Mouse (Mus musculus): ENCODE results near the gene Btk. TPM values are rescaled to one million over a fixed set of nuclear protein-coding genes. Genes with fewer than 3 reads are reported as not detected.

The Btk gene
- polyA plus RNA-seq, 1 experiment, result 5.7 TPM

DNA sequence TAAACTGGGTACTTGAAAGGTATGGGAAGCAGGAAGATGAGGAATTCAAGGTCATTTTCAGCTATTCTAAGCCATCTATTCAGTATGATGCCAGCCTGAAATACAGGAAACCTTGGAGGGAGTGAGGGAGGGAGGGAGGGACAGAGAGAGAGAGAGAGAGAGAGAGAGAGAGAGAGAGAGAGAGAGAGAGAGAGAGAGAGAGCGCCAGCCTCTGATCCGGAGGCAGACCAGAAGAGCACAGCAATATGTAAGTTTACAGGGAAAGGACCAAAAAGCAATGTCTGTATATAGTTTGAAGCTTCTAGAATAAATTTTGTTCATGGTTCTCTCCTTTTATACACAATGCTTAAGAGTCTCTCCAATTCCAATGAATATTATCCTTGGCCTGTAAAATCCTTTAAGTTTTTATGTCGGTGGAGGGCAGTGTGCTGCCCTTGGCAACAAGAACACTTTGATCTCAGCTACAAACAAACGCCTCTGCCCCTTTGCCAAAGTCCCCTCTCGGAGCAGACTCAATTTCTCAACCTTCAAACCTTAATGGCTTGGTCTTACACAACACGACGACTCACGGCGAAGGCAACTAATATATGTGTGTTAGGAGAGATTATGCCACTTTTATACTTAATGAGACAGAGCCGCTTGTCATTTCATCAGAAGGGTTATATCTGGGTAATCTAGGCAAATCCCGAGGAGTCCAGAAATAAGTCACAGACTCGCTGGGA lies 42.8 kb downstream of the Btk start:
- TF ChIP-seq GATA1 (IDR thresholded peaks at IDR 0.05; ENCODE audit: low read length), result no peak

DNA sequence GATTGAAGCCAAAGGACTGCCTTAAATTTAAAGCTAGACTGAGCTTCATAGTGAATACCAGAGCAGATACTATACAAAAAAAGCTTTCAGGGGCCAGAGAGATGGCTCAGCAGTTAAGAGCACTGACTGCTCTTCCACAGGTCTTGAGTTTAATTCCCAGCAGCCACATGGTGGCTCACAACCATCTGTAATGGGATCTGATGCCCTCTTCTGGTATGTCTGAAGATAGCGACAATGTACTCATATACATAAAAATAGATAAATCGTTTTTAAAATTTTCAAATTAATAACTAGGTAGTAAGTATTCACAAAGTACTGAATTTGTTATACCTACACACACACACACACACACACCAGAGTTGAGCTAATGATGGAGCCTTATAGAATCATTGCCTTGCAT lies 50.0 kb downstream of the Btk start:
- no peak for TF ChIP-seq GATA1 (IDR thresholded peaks at IDR 0.05; ENCODE audit: low read length)

DNA sequence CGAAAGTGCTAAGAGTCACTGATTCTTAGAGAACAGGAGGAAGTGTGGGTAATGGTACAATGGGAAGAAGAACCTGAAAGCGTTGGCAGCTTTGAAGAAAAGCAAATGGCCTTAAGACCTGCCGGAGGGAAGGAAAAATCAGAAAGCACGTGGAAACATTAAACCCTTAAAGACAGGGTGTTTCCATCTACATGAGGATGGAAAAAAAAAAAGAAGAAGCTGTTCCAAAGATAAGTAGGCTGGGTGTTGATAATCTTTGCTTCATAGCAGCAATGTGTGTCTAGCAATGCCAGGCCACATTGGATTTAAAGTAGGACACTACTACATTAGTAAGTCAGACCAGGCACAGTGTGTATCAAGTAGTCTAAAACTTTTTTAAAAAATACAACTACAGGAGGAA lies 58.1 kb downstream of the Btk start:
- TF ChIP-seq GATA1 (IDR thresholded peaks at IDR 0.05; ENCODE audit: low read length), result no peak

DNA sequence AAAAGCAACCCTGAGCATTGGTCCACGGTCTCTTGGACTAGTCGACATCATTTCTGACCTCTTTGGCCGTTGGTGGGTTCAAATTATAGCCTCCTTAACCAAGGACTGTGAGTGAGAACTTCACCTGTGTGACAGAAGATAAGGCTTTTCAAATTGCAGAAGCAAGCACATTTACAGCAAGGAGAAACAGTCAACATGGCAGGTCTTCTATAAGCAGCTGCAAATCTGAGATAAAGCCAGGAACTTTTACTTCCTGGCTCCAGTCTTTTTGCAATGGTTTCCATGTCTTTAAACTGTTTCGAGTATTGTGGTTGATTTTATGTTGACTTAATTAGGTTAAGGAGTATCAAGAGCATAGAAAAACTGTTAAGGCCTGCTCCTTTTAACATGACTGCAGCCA lies 59.6 kb downstream of the Btk start:
- no peak for TF ChIP-seq GATA1 (IDR thresholded peaks at IDR 0.05; ENCODE audit: low read length)

DNA sequence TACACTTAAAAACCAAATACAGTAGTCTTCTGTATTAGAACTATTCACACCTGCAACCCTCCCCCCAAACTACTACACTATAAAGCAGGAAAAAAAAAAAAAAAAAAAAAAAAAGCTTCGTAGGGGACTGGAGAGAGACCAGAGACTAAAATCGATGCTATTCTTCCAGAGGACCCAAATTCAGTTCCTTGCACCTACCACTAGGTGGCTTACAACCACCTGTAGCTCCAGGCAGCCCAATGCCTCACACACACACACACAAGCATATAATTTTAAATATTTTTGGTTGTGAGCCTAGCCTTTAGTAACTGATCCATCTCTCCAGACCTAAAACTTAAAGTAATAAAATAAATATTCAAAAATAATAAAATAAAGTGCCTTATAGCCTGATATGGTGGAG lies 73.9 kb downstream of the Btk start:
- no peak for TF ChIP-seq GATA1 (IDR thresholded peaks at IDR 0.05; ENCODE audit: low read length)

DNA sequence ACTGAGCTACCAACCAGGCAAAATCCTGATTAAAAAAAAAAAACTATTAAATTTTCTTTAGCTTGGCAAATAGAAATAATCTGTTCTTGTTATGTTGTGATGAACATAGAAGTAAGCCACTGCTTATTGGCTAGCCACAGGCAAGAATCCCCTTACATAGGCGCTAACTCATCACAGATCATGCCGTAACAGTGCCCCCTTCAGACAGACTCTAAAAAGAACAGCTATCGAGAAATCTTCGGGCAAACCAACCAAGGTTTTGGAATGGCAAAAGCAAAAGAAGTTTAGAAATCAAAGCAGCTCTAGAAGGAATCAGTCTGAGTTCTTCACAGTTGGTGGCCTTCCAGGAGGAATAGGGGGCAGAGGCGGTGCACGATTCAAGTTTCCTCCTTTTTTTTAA lies 75.4 kb downstream of the Btk start:
- TF ChIP-seq GATA1 (IDR thresholded peaks at IDR 0.05; ENCODE audit: low read length), result no peak

DNA sequence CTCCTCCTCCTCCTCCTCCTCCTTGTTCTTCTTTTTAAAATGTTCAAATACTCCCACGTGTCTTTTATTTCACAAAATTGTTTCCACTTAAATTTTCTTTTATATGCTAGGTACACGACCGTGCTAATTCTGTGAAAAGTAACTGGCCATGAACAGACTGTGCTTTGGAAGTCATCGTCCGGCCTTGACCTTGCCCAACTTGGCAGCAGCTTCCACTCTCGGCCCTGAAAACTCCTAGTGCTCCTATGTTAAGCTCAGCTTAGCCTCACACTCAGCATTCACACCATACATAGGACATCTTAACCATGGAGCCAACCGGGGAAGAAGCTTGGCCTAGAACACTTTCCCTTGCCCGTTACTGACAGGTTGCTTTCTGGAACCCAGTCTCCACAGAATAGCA lies 82.7 kb downstream of the Btk start:
- no peak for TF ChIP-seq GATA1 (IDR thresholded peaks at IDR 0.05; ENCODE audit: low read length)

Other genes with a start within 250 kb of the Btk start
- 0.28 and 0.35 TPM in 2 replicates for gene Drp2, start 179.0 kb downstream of the Btk start, polyA plus RNA-seq (2012)
- gene Taf7l, start 107.1 kb downstream of the Btk start, polyA plus RNA-seq (2012), result 0.03 TPM in 1 of 2 replicates, not detected in the other
- gene Timm8a1, start 41.7 kb downstream of the Btk start, polyA plus RNA-seq (2012), result 3.5 and 4.1 TPM in 2 replicates
- gene Rpl36a, start 2.1 kb upstream of the Btk start, polyA plus RNA-seq (2012), result 46.4 and 69.5 TPM in 2 replicates
- gene Gla, start 17.6 kb upstream of the Btk start, polyA plus RNA-seq (2012), result 0.21 and 0.23 TPM in 2 replicates
- gene Hnrnph2, start 17.6 kb upstream of the Btk start, polyA plus RNA-seq (2012), result 11.2 and 18.8 TPM in 2 replicates
- gene Armcx4, start 102.9 kb upstream of the Btk start, polyA plus RNA-seq (2012), result 1.0 and 1.1 TPM in 2 replicates
- gene Armcx1, start 134.4 kb upstream of the Btk start, polyA plus RNA-seq (2012), result 4.3 and 6.0 TPM in 2 replicates
- gene Armcx6, start 167.8 kb upstream of the Btk start, polyA plus RNA-seq (2012), result not detected in 2 replicates
- not detected in 2 replicates for gene Armcx3, start 173.0 kb upstream of the Btk start, polyA plus RNA-seq (2012)
- 7.1 and 18.4 TPM in 2 replicates for gene Armcx2, start 225.7 kb upstream of the Btk start, polyA plus RNA-seq (2012)